Mouse (Mus musculus) erythroblast, embryonic 14.5 days (primary cell): ENCODE results near the gene Drc1.

ENCODE experiments used
- GATA1 ChIP-seq: IDR thresholded peaks from 2 replicates; pipeline ENCODE4 v1.6.1; 2012; ENCODE audit warnings: low read length, inconsistent platforms, mixed read lengths
- TAL1 ChIP-seq: IDR thresholded peaks from 3 replicates; pipeline ENCODE4 v1.6.1; 2012; ENCODE audit warnings: low read length, inconsistent platforms, mixed read lengths

GRCm38 (mm10) chr5:30400521-30400920 lies 119.3 kb downstream of the Drc1 start:
- TF ChIP-seq GATA1 (no peak), TAL1 (no peak)
